Mouse (Mus musculus): Measurements from ENCODE around the gene Ift172.
A peak's percentile ranks its signal among the peaks of the same experiment; 100 is the strongest.

Gene Ift172

DNA sequence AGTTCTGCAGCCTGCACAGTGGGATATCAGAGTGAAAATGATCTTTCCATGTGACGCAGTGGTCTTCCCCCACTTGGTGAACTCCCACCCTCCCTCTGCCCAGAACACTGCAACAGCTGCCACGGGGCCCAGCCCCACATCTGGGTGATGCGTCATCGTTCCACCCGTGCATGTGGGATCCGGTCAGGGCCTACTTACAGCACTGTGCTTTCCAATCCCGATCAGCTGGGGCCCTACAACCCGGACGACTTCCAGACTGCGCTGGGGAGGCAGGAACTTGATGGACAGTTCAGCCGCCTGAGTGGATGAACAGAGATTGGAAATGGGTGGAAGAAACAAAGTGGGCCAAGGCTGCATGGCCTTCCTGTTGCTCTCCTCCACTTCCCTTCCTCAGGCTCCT, 33.3 kb downstream of the Ift172 start:
- no peak for DNase-seq (ENCODE audit: low spot score)

GRCm38 (mm10) chr5:31255971-31256370, 34.9 kb downstream of the Ift172 start:
- no peak for DNase-seq (ENCODE audit: low spot score)

GRCm38 (mm10) chr5:31255381-31255780, 35.5 kb downstream of the Ift172 start:
- no peak for DNase-seq (ENCODE audit: low spot score)

- DNase-seq (ENCODE audit: low spot score), result no peak
These were observed 36.0 kb downstream of the Ift172 start for GRCm38 (mm10) chr5:31254901-31255300.

DNA sequence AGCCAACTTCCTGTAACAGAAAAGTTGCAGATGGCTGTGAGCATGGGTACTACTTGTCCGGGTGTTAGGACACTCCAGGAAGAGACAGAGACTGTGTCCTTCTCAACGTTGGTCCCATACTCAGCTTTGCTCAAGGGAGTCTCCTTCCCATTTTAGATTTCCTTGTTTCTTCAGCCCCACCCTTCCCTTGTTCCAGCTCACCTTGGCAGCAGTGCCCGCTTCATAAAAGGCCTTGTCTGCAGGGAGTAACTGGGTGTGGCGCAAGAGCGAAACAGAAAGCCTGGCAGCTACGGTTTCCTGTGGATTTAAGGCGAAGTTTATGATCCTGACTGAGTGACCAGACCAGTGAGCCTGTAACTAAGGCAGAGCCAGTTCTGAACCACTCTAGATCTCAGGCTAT, 36.5 kb downstream of the Ift172 start:
- peak; percentile 88 for DNase-seq (ENCODE audit: low spot score)

DNA sequence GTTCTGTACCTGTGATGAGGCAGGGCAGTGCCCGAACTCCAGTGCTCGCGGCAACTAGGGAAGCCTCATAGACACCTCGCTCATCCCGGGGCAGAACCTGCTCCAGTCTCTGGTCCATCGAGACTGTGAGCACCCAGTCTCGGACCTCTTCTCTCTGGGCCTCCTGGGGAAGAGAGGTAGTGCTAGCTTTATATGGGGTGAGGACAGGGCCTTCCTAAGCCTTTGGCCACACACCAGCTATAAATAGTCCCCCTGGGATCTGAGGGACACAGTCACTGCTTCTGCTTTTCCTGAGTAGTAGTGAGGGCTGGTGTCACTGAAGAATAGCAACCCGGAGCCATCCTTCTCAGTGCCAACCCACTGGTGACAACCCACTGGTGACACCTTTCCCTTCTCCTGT, 37.1 kb downstream of the Ift172 start:
- DNase-seq (ENCODE audit: low spot score), result no peak

DNA sequence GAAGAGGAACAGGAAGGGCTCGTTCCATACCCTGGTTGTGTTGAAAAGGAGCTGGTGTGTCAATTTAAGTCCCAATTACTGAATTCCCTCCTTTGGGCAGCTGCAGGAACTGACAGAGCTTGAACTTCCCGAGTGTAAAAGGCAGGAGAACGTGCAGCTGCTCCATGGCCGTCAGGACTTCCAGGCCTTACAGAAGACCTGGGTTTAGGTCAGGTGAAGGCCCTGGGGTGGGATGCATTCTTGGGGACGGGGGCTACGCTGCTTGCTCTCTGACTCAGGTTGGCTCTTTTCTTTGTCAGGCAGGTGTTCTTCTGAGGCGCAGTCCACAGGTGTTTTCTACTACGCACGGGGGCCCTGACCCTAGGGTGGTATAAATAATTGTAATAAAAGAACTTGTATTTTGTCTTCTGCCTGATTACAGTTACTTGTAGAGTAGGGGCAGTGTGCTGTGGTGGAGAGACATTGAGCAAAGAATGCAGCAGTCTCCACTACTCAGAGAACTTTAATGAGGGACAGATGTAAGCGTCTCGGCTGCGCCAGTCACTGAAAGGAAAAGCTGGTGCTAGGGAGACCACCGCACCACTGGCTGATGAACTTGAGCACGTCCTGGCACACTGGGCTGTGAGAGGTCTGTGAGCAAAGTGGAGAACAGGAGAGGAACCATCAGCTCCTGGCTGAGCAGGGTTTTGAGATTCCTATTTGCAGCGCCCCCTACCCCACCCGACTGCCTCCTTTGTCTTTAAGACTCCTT, 37.9 kb downstream of the Ift172 start:
- no peak for DNase-seq (ENCODE audit: low spot score)

DNA sequence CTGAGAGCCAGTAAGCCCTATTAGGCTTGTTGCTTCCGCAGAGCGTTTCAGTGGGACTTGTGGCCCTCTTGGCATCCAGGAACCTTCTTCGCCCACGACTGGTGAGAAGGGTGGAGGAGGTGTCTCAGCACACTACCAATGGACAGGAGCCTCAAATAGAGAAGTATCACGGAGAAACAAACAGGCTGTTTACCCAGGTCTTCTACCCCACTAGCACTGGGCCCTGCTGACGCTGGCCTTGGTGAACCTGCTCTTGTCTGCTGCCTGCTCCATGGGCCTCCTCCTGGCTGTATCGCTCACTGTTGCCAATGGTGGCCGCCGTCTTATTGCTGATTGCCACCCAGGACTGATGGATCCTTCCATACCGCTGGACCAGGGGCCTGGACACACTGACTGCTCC, 38.8 kb downstream of the Ift172 start:
- no peak for DNase-seq (ENCODE audit: low spot score)

DNA sequence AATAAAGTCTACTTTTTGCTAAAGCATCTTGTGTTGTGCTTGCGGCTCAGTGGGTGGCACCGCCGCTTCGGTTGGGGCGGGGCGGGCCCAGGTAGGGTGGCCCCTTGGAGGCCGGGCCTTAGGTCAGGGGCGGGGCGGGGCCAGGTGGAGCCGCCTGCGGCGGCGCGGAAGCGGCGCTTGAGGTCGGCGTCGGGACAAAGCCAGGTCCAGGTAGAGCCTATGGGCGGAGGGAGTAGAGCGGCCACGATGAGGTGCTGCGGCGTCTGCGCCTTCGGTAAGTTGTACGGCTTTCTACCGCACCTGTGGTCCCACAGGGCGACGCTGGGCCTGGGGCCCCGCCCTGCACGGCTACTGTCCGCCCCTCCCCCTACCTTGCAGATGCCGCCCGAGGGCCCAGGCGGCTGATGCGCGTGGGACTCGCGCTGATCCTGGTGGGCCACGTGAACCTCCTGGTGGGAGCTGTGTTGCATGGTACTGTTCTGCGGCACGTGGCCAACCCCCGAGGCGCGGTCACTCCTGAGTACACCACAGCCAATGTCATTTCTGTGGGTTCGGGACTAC, 39.3 kb downstream of the Ift172 start, which contains the start of gene Krtcap3:
Gene Krtcap3 (plus strand): TSS at position 151 of the 561 bp plus-strand sequence.
- peak; percentile 69 for DNase-seq (ENCODE audit: low spot score)

- no peak for DNase-seq (ENCODE audit: low spot score)
These were observed 40.2 kb downstream of the Ift172 start for GRCm38 (mm10) chr5:31250716-31251115.

DNA sequence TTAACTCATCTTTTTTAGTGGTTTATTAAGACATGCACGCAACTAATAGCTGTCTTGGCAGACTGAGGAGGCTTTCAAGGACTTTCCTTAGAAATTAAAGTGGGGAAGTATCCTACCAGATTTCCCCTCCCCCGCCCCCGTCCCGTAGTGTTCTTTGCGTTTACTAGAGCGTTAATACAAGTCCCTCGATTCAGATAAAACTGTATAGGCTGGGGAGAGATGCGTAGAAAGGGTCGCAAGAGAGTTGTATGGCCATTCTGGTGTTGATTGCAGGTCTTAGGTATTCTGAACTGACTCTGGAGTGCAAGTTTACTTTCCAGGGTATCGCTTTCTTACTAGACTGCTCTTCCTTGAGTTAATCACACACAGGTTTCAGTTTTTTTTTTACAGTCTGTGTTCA, 48.7 kb downstream of the Ift172 start:
- no peak for DNase-seq (ENCODE audit: low spot score)

DNA sequence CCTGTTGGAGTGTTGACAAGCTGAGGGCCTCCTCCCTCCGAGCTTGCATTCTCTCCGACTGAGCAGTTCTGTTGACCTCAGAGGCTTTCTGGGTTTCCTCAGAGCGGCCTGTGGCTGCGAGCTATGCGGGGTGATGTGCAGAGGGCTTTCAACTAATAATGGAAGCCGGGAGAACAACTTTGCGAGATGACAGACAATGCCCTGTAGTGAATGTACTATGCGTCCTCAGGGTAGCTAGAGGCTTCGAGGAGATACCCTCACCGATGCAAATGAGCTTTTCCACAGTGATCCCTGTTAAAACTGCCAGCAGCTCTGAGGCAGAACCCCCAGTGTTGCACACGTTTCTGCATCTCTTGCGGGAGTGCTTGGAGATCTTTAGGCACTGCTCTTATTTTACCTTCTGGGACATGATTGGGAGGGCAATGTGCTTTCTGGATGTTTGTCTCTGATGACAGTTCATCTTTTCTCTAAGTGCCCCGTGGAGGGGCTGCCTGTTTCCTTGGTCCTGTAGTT, 49.3 kb downstream of the Ift172 start:
- DNase-seq (ENCODE audit: low spot score), result no peak

DNA sequence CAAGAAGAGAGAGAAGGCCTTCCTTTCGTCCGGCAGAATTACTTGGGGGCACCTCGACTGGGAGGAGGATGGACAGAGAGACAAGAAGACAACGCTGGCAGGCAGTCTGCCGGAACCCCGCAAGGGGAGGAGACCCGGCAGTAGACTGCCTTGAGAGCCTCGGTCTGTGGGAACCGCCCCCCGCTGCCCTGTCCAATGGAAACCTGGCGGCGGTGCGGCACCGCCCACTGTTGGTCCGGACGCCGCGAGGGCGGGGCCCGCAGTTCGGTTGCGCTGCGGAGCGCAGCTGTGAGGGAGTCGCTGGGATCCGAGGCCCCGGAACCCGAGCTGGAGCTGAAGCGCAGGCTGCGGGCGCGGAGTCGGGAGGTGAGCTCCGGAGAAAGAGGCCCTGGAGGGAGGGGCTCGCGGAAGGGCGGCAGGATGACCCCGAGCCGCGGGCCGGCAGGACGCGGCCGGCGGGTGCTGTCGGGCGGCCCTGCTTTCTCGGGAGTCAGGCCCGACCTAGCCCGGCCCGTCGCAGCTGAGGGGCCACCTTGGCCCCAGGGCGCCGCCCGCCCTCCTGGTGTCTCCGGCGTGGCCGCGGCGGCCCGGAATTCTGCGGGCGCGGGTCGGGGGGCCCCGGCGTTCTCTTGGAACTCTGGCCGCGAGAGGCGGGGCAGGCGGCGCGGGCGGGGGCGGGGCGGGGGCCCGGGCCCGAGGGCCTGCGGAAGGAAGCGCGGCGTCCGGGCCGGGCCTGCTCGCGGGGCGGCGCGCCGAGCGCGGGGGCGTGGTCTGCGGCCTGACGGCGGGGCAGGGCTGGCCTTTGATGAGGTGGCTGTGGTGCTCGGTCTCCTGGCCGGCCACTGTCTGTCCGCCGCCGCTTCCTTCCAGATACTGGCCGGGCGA, 50.0 kb downstream of the Ift172 start, which contains the start of the genes Nrbp1 and Gm9970:
Gene Nrbp1 (plus strand): TSS at position 228 of the 885 bp plus-strand sequence.
Gene Gm9970 (minus strand): TSS at position 596 of the 885 bp plus-strand sequence.
- peak; percentile 97 for DNase-seq (ENCODE audit: low spot score)

DNA sequence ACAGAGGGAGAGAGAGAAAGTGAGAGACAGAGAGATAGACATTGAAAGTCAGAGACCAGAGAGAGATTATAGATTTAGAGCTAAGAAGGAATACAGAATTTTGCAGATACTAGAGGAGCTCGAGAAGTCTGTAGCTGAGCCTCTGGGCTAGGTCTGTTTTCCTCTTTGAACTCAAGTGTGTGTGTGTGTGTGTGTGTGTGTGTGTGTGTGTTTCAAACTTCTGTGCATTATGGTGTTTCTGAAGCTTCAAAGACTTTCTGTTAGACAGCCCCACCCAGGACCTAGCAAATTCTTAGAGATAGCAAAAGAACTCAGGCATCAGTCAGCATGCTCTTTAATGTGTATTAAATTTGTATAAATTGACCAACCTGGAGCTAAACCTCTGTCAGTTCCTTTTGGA, 64.3 kb downstream of the Ift172 start:
- no peak for DNase-seq (ENCODE audit: low spot score)

DNA sequence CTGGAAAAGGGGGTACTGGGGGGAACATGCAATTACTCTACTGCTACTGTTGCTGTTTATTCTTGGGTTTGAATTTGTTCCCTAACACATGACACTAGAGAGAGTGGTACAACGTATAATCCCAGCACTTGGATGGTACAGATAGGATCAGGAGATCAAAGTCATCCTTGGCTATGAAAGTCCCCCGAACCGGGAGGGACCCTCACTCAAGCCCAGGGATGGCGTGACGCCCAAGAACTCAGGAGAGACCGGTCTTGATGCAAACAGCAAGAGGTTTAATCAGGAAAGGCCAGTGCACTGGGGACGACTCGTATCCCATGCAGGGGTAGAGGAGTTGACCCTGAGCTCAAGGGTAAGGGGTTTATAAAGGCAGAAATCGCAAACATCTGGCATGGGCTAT, 68.2 kb downstream of the Ift172 start:
- no peak for DNase-seq (ENCODE audit: low spot score)

- DNase-seq (ENCODE audit: low spot score), result no peak
These were observed 69.5 kb downstream of the Ift172 start for GRCm38 (mm10) chr5:31221304-31221945.

- DNase-seq (ENCODE audit: low spot score), result peak; percentile 97
These were observed 70.2 kb downstream of the Ift172 start, which contains the start of gene Ppm1g for GRCm38 (mm10) chr5:31220448-31221303. TSS of gene Ppm1g (minus strand) at chr5:31220687.

GRCm38 (mm10) chr5:31219911-31220447, 70.9 kb downstream of the Ift172 start:
- peak; percentile 29 for DNase-seq (ENCODE audit: low spot score)

GRCm38 (mm10) chr5:31219474-31219873, 71.4 kb downstream of the Ift172 start:
- no peak for DNase-seq (ENCODE audit: low spot score)

DNA sequence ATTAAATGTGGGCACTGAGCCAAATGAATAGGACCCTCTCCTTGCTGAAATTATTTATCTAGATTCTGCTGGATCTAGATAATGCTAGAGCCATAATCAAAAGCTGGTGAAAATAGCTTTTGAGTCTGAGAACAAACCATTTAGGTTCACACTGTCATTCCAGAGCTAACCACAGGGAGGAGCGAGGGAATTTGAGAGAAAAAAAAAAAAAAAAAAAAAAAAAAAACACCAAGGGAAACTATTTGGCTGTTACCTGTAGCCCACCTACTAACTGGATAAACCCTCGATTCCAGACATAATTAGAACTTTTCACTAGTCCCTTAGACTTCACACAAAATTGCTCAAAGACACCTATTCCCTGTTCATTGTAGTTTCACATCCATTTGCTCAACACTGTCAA, 71.8 kb downstream of the Ift172 start:
- DNase-seq (ENCODE audit: low spot score), result no peak

- DNase-seq (ENCODE audit: low spot score), result no peak
These were observed 72.6 kb downstream of the Ift172 start for GRCm38 (mm10) chr5:31218294-31218693.
